Mouse (Mus musculus): ENCODE measurements at regions not wholly inside any gene's neighbourhood (a gene's known extent, or its start where the extent isn't known, plus 50 kb on each side); places are given as distances from the start of the nearest gene placed in this dataset.

- 97% methylated on average over 2 of the region's 2 CpGs for WGBS
- Histone ChIP-seq H3K4me2 (ENCODE audit: low read depth, low read length) (no peak overlapping the region), H3K9ac (ENCODE audit: low read length) (no peak overlapping the region), H3K9me3 (replicated peaks; ENCODE audit: control insufficient read depth, low read length) (no peaks in the 10 kb centered on the region), H3K27ac (ENCODE audit: low read length) (no peak overlapping the region), H3K4me1 (ENCODE audit: control insufficient read depth, insufficient read depth, low read length) (no peaks in the 10 kb centered on the region), H3K27me3 (ENCODE audit: control insufficient read depth, insufficient read depth, low read length) (no peaks in the 10 kb centered on the region), H3K4me3 (replicated peaks; ENCODE audit: low read length) (no peak overlapping the region), H3K36me3 (ENCODE audit: control insufficient read depth, insufficient read depth, low read length) (no peaks in the 10 kb centered on the region)
- no peak for ATAC-seq (ENCODE audit: insufficient read depth, low FRiP score)
Measured at GRCm38 (mm10) chr8:86428998-86429651, 151.4 kb downstream of the Abcc12 start.

GRCm38 (mm10) chr8:86428131-86428530 is 152.4 kb downstream of the Abcc12 start:
- 57% methylated on average over 5 of the region's 5 CpGs for WGBS
- Histone ChIP-seq H3K4me1 (ENCODE audit: control insufficient read depth, insufficient read depth, low read length) (no peaks in the 10 kb centered on the region), H3K27me3 (ENCODE audit: control insufficient read depth, insufficient read depth, low read length) (no peaks in the 10 kb centered on the region), H3K4me2 (ENCODE audit: low read depth, low read length) (no peak overlapping the region), H3K9ac (ENCODE audit: low read length) (no peak overlapping the region), H3K4me3 (replicated peaks; ENCODE audit: low read length) (no peak overlapping the region), H3K36me3 (ENCODE audit: control insufficient read depth, insufficient read depth, low read length) (no peaks in the 10 kb centered on the region), H3K27ac (ENCODE audit: low read length) (no peak overlapping the region), H3K9me3 (replicated peaks; ENCODE audit: control insufficient read depth, low read length) (no peaks in the 10 kb centered on the region)
- no peak for ATAC-seq (ENCODE audit: insufficient read depth, low FRiP score)

GRCm38 (mm10) chr8:86426056-86426455 is 154.4 kb downstream of the Abcc12 start:
- Histone ChIP-seq H3K27me3 (ENCODE audit: control insufficient read depth, insufficient read depth, low read length) (no peaks in the 10 kb centered on the region), H3K4me2 (ENCODE audit: low read depth, low read length) (no peak overlapping the region), H3K9me3 (replicated peaks; ENCODE audit: control insufficient read depth, low read length) (no peaks in the 10 kb centered on the region), H3K27ac (ENCODE audit: low read length) (no peak overlapping the region), H3K36me3 (ENCODE audit: control insufficient read depth, insufficient read depth, low read length) (no peaks in the 10 kb centered on the region), H3K9ac (ENCODE audit: low read length) (no peak overlapping the region), H3K4me1 (ENCODE audit: control insufficient read depth, insufficient read depth, low read length) (no peaks in the 10 kb centered on the region), H3K4me3 (replicated peaks; ENCODE audit: low read length) (no peak overlapping the region)
- WGBS: 67% methylated on average over 4 of the region's 4 CpGs
- ATAC-seq (ENCODE audit: insufficient read depth, low FRiP score): no peak

- H3K27me3 ChIP-seq (ENCODE audit: control insufficient read depth, insufficient read depth, low read length): no peaks in the 10 kb centered on the region
- no peak overlapping the region for H3K27ac ChIP-seq (ENCODE audit: low read length)
- no peak overlapping the region for H3K4me3 ChIP-seq (replicated peaks; ENCODE audit: low read length)
- no peak for ATAC-seq (ENCODE audit: insufficient read depth, low FRiP score)
- H3K36me3 ChIP-seq (ENCODE audit: control insufficient read depth, insufficient read depth, low read length): no peaks in the 10 kb centered on the region
- no peak overlapping the region for H3K4me2 ChIP-seq (ENCODE audit: low read depth, low read length)
- no peak overlapping the region for H3K9ac ChIP-seq (ENCODE audit: low read length)
- WGBS: 77% methylated on average over 3 of the region's 3 CpGs
- no peaks in the 10 kb centered on the region for H3K9me3 ChIP-seq (replicated peaks; ENCODE audit: control insufficient read depth, low read length)
- no peaks in the 10 kb centered on the region for H3K4me1 ChIP-seq (ENCODE audit: control insufficient read depth, insufficient read depth, low read length)
Measured at GRCm38 (mm10) chr8:86425382-86425781, 155.1 kb downstream of the Abcc12 start.

GRCm38 (mm10) chr8:86419059-86419651 is 161.3 kb downstream of the Abcc12 start:
- H3K4me1 ChIP-seq (ENCODE audit: control insufficient read depth, insufficient read depth, low read length): no peaks in the 10 kb centered on the region
- no peak overlapping the region for H3K27ac ChIP-seq (ENCODE audit: low read length)
- ATAC-seq (ENCODE audit: insufficient read depth, low FRiP score): no peak
- no peak overlapping the region for H3K4me3 ChIP-seq (replicated peaks; ENCODE audit: low read length)
- no peak overlapping the region for H3K9ac ChIP-seq (ENCODE audit: low read length)
- no peaks in the 10 kb centered on the region for H3K27me3 ChIP-seq (ENCODE audit: control insufficient read depth, insufficient read depth, low read length)
- 75% methylated on average over 5 of the region's 5 CpGs for WGBS
- H3K4me2 ChIP-seq (ENCODE audit: low read depth, low read length): no peak overlapping the region
- H3K36me3 ChIP-seq (ENCODE audit: control insufficient read depth, insufficient read depth, low read length): no peaks in the 10 kb centered on the region
- no peaks in the 10 kb centered on the region for H3K9me3 ChIP-seq (replicated peaks; ENCODE audit: control insufficient read depth, low read length)

GRCm38 (mm10) chr8:86418414-86418981 is 162.0 kb downstream of the Abcc12 start:
- no peak for ATAC-seq (ENCODE audit: insufficient read depth, low FRiP score)
- 69% methylated on average over 7 of the region's 7 CpGs for WGBS
- Histone ChIP-seq H3K27me3 (ENCODE audit: control insufficient read depth, insufficient read depth, low read length) (no peaks in the 10 kb centered on the region), H3K36me3 (ENCODE audit: control insufficient read depth, insufficient read depth, low read length) (no peaks in the 10 kb centered on the region), H3K9ac (ENCODE audit: low read length) (no peak overlapping the region), H3K4me2 (ENCODE audit: low read depth, low read length) (no peak overlapping the region), H3K9me3 (replicated peaks; ENCODE audit: control insufficient read depth, low read length) (no peaks in the 10 kb centered on the region), H3K4me1 (ENCODE audit: control insufficient read depth, insufficient read depth, low read length) (no peaks in the 10 kb centered on the region), H3K4me3 (replicated peaks; ENCODE audit: low read length) (no peak overlapping the region), H3K27ac (ENCODE audit: low read length) (no peak overlapping the region)

- Histone ChIP-seq H3K27me3 (ENCODE audit: control insufficient read depth, insufficient read depth, low read length) (no peaks in the 10 kb centered on the region), H3K4me1 (ENCODE audit: control insufficient read depth, insufficient read depth, low read length) (no peaks in the 10 kb centered on the region), H3K9me3 (replicated peaks; ENCODE audit: control insufficient read depth, low read length) (no peaks in the 10 kb centered on the region), H3K36me3 (ENCODE audit: control insufficient read depth, insufficient read depth, low read length) (no peaks in the 10 kb centered on the region), H3K27ac (ENCODE audit: low read length) (no peak overlapping the region), H3K9ac (ENCODE audit: low read length) (no peak overlapping the region), H3K4me2 (ENCODE audit: low read depth, low read length) (no peak overlapping the region), H3K4me3 (replicated peaks; ENCODE audit: low read length) (no peak overlapping the region)
- ATAC-seq (ENCODE audit: insufficient read depth, low FRiP score): no peak
- 85% methylated on average over 2 of the region's 2 CpGs for WGBS
Measured at GRCm38 (mm10) chr8:86415208-86415607, 165.3 kb downstream of the Abcc12 start.

GRCm38 (mm10) chr8:86411232-86411631 is 169.3 kb downstream of the Abcc12 start:
- H3K27me3 ChIP-seq (ENCODE audit: control insufficient read depth, insufficient read depth, low read length): no peaks in the 10 kb centered on the region
- H3K27ac ChIP-seq (ENCODE audit: low read length): no peak overlapping the region
- ATAC-seq (ENCODE audit: insufficient read depth, low FRiP score): no peak
- no peak overlapping the region for H3K9ac ChIP-seq (ENCODE audit: low read length)
- no peaks in the 10 kb centered on the region for H3K36me3 ChIP-seq (ENCODE audit: control insufficient read depth, insufficient read depth, low read length)
- WGBS: 81% methylated on average over 8 of the region's 8 CpGs
- H3K9me3 ChIP-seq (replicated peaks; ENCODE audit: control insufficient read depth, low read length): no peaks in the 10 kb centered on the region
- no peak overlapping the region for H3K4me2 ChIP-seq (ENCODE audit: low read depth, low read length)
- H3K4me1 ChIP-seq (ENCODE audit: control insufficient read depth, insufficient read depth, low read length): no peaks in the 10 kb centered on the region
- H3K4me3 ChIP-seq (replicated peaks; ENCODE audit: low read length): no peak overlapping the region

- Histone ChIP-seq H3K4me2 (ENCODE audit: low read depth, low read length) (no peak overlapping the region), H3K9ac (ENCODE audit: low read length) (no peak overlapping the region), H3K4me1 (ENCODE audit: control insufficient read depth, insufficient read depth, low read length) (no peaks in the 10 kb centered on the region), H3K27ac (ENCODE audit: low read length) (no peak overlapping the region), H3K36me3 (ENCODE audit: control insufficient read depth, insufficient read depth, low read length) (no peaks in the 10 kb centered on the region), H3K27me3 (ENCODE audit: control insufficient read depth, insufficient read depth, low read length) (no peaks in the 10 kb centered on the region), H3K4me3 (replicated peaks; ENCODE audit: low read length) (no peak overlapping the region), H3K9me3 (replicated peaks; ENCODE audit: control insufficient read depth, low read length) (no peaks in the 10 kb centered on the region)
- no peak for ATAC-seq (ENCODE audit: insufficient read depth, low FRiP score)
- 61% methylated on average over 3 of the region's 3 CpGs for WGBS
Measured at GRCm38 (mm10) chr8:86406196-86406595, 174.3 kb downstream of the Abcc12 start.
